Mouse (Mus musculus) lung, postnatal 0 days (tissue): ENCODE data around the gene Ywhag.

Source experiments
- CTCF ChIP-seq: IDR thresholded peaks from 2 replicates; pipeline ENCODE4 v1.5.1; 2016; ENCODE audit warnings: antibody characterized with exemption, mild to moderate bottlenecking
- EP300 ChIP-seq: IDR thresholded peaks from 2 replicates; pipeline ENCODE4 v1.6.1; 2016; ENCODE audit warnings: antibody characterized with exemption, mild to moderate bottlenecking, control low read depth

DNA sequence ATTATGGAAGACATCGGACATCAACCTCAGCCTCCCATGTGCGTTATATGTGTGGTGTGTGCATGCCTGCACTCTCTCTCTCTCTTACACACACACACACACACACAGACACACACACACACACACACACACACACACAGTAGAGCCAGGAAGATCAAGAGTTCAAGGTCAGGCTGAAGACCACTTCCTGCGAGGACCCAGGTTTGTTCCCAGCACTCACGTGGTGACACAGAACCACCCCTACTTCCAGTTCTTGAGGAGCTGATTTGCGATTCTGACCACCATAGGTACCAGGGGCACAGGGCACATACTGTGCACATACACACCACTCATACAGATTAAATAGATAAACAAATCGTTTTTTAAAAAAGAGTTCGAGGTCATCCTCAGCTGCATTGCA, 37.5 kb upstream of the Ywhag start:
- TF ChIP-seq CTCF (no peak), EP300 (no peak)
